Mouse (Mus musculus) fibroblast of lung, adult 2 months (primary cell): ENCODE results near the gene Ctnnd2.

Source experiments
- DNase-seq: peaks from one replicate; pipeline ENCODE4 v3.0.0-alpha.2; 2011; ENCODE audit warnings: low read depth

Ctnnd2 gene

DNA sequence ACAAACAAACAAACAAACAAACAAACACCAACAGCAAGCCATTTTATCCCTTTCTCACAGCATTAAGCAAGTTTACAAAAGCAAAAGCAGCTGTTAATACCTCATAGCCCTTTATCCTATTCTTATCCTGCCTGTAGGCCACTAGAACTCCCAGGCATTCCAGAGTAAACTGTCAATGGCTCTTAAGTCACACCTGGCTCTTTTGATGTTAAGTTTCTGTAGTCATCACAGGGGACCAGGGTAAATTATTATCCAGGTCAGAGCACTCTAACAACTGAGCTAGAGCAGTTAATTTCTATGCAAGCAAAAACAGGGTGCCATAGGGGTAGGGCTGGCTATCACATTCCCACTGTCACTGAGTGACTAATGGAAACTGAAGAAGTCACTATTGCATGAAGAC, 214.1 kb downstream of the Ctnnd2 start:
- DNase-seq, result no peak

DNA sequence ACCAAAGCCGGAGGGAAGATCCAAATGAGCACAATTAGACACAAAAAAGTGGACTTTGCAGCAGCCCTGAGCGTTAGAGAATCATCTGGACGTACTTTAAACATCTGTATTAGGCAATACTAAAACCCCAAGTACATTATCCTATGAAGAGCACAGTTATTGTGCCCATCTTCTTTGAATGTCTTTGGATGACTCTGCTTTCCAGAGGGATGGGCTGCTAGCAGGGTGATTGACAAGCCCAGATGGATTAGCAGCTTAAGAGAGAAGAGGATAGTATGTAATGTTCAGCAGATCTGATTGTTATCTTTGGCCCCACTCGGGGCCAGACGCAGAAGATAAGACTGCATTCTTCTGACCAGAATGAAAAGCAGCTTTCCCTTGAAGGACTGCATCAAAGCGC, 214.9 kb downstream of the Ctnnd2 start:
- DNase-seq, result no peak

DNA sequence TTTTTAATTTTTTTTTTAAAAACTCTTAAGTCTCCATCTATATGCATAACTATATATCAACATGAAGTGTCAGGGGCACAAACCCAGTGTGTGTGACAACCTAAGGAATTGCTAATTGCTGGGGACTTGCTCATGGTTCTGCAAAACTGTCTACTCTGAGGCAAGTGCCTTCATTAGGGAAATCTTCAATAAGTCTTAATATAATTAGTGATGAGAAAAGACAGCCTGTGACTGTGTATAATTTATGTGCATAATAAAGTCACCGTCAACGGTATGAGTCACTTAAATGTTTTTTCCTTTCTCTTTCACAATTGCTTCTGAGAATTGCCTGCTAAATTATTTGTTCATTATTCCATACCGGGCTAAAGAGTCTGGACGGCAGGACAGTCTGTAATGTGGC, 228.7 kb downstream of the Ctnnd2 start:
- DNase-seq, result no peak

DNA sequence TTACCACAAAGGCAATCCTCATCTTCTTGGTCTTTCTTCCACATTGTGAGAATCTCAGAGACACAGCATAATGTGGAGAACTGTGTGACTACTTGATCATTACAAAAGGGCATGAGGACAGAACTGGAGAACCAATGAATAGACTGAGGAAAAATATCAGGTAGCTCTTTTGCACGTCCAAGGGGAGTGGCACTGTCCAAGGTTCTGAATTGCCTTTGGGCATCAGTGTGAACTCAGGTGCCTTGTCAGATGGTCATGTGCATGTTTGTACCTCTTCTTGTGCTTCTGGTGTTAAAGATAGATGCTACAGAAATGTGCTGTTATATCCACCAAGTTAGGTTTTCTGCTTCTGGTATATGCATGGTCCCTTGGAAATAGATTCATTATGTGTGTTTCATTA, 233.9 kb downstream of the Ctnnd2 start:
- DNase-seq, result no peak

DNA sequence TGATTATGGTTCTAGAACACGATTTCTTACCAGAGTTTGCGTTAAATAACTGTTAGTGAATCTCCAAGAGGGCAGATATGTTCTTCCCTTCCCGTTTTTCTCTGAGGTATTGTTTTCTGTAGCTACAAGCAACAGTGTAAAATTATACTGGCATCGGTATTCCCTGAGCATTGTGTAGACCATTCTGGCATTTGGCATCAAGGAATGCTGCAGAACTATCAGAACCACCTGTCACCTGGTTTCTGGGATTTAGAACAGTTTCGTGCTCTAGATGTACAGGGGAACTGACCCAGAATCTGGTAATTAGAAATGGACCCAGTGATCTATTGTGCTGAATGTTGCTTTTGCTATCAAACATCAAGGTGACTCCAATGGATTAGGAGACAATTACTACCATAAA, 250.8 kb downstream of the Ctnnd2 start:
- DNase-seq, result no peak

DNA sequence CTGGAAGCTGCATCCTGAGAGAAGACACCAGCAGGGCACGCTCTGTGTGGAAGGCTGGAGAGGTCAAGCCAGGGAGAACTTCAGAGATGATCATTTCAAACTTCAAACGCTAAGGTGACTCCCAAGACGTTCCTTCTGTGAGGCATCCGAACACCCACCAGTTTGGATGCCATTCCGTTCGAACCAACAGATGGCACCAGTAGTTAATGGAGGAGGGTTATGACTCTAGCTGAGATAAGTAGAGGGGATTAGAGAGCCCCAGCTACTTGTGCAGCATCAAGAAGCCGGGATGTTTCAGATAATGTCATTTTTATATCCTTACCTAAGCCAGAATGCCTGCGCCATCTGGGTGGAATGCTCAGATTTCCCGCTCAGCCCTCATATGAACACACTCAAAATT, 251.9 kb downstream of the Ctnnd2 start:
- no peak for DNase-seq

DNA sequence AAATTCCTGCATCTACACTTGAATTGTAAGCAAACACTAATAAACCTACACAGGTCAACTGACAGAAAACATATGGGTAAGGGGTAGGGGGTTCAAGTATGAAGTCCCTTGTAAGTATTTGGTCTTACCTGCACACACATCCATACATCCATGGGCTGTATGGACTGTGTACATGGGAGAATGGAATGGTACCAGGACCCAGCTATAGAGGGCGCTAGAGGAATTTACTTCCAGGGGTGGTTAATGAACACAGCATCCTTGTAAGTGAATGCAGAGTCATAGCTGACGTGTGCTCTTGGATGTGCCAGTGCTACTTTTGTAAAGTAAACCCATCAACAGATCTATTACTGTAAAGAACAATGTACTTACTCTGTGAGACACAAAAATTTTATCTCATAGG, 254.9 kb downstream of the Ctnnd2 start:
- DNase-seq, result no peak

DNA sequence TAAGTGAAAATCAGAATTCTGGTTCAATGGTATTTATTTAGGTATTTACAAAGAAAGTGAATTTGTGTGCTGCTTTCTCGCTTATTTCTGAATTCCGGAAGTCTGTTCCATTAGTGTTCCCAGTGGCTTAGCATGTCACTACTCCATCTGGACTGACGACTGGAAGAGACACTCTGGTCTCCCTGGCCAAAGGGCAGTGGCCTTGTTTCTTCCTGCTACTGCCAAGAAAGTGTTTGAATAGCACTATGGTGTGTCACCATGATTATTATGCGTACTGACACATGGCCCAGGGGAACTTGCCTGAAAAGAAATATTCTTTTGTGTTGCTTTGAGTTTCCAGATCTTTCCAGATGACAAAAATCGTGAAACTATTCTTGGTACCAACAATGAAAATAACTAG, 266.7 kb downstream of the Ctnnd2 start:
- DNase-seq, result no peak

DNA sequence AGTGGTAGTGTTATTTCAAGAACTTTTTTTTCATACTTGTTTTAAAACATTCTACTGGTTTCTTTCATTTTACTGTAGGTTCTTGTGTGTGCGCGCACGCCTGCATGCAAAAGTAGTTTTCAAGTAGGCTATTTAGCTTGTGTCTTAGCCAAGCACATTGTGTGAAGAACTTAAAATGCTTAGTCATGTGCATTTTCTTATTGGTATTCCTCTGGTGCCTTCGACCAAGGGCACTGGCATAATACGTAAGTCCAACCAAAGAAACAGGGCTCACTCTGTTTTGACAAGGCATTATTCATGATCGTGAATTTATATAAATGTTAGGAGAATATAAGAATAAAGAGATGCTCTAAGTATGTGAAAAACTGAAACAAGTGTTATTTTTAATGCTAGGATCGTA, 278.4 kb downstream of the Ctnnd2 start:
- no peak for DNase-seq

DNA sequence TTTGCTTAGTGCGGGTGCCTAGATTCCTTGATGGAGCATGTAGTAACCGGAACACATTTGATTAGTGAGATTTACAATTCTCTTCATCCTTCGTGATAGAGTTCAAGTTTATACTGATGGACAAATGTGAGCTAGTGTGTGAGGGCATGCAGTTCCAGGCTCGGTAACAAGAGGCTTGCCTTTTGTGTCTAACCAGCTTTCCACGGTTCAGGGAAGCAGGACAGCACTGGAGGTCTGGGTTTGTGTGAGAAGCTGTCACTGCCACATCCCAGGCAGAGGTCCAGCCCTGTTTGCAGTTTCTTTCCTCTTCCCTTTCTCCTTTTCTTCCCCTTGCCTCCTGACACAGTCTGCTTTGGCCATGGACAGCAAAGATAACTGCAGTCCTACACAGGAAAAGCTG, 279.5 kb downstream of the Ctnnd2 start:
- no peak for DNase-seq

DNA sequence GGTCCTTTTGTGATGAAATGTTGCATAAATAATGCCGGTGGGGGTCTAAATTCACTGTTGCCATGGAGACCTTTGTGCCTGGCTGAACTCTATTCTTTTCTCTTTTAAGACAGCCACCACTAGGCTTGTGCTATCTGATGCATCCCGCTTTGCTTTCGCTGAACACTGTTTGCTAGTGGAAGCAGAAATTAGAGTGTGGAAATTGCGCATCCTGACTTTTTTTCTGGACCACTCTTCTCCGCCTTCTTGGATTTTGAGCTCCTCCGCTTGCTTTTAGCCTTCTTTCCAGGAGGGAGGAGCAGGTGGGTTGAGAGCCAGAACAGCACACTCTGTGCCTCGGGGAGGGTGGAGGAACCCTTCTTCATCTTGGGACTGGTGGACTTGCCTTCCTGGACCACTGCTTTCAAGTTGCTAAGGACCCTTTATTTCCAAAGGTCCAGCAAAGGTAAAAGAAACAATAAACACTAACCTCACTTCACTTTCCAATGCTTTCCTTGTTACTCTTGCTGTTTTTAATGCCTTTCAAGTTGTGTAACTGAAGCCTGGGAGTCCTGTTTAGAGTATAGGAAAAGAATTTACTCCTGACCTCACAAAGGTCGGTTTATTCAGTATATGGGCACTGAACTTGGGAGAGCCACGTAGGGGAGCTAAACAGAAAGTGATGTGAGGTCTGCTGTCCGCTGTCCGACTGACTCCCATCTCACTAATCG, 285.3 kb downstream of the Ctnnd2 start:
- no peak for DNase-seq

DNA sequence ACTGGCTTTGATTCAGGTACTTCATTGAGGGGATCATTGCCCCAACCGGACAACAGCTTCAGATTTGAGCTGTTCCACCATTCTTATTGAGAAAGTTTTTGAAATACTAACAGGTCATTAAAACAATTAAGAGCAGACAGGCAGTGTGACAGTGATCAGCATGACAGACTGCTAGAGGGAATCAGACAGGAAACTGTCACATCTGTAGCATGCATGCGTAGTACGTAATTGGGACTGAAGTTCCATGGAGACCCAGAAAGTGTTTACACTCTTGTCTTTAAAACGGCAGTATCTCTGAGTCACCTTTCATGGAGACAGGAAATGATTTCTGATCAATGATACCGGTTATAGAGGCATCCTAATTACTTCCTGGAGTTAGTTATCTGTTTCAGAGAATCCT, 286.3 kb downstream of the Ctnnd2 start:
- DNase-seq, result no peak

DNA sequence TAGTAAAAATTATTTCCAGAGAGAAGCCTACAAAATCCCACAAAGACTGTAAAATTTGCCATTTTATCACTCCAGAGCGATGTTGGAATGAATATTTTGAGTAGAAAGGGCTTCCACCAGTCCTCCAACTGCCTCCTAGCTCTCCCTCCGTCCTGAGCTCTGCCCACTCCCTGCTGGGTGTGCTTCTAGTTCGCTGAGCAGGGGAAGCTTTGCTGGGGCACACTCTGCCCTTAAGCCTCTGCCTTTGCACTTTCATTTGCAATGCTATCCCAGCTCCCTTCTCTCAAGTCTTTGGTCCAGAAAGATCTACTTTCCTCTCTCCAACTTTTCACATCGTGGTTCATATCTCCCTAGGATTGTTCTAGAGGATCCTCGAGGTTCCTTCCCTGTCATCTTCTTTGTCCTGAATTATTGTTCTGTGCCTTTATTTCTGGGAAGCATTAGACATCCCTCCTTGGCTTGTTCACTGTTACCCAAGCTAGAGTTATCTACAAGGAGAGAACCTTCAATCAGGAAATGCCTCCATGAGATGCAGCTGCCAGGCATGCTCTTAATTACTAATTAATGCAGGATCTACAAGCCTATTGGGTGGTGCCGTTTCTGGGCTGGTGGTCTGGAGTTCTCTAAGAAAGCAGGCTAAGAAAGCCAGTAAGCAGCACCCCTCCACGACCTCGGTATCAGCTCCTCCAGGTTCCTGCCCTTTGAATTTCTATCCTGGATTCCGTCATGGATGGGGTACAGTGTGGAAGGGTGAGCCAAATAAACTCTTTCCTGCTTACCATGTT, 288.1 kb downstream of the Ctnnd2 start:
- DNase-seq, result no peak

DNA sequence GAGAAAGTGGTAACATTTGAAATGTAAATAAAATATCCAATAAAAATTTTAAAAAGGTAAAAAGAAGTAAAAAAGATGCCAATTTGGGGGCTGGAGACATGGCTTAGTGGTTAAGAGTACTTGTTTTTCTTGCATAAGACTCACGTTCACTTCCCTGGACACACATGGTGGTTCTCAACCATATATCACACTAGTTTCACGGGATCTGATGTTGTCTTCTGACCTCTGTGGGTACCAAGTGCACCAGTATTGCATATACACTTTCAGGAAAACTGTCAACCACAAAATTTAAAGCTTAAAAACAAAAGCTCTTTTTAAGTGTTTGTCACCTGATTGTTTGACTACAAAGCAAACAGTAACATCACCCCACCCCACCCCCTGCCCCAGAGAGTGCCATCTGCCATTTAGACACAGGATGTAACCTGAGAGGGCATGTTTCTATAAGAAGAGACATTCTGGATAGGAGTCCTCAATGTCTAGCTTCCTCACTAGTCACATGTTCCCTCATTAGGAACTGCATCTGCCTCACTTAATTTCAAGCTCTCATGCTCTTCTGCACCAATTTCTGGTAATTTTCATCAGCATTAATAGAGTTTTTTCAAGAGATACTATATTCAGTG, 290.5 kb downstream of the Ctnnd2 start:
- no peak for DNase-seq

DNA sequence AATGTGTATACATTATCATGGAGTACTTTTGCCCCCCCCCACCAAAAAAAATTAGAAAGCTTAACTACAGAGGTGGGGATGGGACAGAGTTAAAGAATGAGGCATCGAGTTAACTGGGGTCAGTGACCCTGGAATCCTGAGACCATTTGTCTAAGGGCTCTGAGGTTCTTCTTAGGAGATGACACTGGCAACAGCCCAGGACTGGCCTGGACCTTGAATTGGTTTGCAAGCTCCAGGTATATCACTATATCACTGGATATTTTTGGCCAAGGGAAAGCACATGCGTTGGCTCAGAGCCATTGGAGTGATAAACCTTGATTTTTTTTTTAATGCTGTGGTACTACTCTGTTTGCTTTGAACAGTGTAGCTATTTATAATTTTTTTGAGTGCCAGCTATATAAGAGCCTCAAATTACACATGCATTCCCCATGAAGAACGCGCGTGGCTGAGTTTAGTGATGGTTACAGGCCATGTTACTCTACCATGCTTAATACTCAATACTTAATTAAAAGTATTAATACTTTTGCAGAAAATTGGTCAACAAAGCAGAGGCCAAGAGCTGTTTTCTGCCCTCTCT, 291.2 kb downstream of the Ctnnd2 start:
- DNase-seq, result no peak

DNA sequence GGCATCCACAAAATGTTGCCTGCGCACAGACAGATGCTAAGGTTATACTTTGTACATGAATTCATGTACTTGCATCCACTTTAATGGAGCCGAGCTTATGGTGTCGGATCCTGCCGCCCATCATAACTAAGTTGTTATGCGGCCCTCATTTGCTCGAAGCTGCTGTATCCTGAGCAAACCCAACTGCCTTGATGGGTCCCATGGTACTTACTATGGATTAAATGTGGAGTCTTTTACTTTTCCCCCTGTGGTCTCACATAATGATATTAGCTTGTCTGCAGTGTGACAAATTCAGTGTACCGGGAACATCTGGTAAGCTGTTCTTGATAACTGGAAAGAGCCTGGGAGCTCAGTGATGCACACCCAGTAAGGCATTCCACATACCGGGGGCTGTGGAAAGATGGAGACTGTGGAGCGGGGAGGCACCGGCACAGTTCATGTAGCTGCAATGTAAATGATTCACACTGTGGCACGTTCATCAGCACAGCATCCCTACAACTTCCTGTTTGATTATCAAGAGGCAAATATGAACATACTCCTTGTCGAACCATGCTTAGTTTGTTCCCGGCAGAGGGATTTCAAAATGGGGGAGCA, 294.7 kb downstream of the Ctnnd2 start:
- DNase-seq, result no peak

DNA sequence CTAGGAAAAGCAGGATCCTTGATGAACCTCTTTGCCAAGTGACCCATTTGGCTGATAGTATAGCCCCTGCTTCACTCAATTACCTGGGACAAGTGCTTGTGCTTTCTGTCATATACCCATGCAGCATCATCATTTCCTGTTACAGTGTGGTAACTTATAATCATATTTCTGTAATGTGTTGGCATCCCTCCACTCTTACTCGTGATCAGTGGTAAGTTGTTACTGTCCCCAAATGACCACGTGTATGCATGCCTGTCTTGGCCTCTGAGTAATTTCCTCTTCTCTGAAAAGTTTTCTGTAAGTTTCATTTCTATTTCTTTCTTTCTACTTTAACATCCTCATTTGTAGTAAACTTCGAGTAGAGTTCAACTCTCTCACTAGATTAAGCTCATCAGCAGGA, 296.4 kb downstream of the Ctnnd2 start:
- peak; percentile 2 for DNase-seq

DNA sequence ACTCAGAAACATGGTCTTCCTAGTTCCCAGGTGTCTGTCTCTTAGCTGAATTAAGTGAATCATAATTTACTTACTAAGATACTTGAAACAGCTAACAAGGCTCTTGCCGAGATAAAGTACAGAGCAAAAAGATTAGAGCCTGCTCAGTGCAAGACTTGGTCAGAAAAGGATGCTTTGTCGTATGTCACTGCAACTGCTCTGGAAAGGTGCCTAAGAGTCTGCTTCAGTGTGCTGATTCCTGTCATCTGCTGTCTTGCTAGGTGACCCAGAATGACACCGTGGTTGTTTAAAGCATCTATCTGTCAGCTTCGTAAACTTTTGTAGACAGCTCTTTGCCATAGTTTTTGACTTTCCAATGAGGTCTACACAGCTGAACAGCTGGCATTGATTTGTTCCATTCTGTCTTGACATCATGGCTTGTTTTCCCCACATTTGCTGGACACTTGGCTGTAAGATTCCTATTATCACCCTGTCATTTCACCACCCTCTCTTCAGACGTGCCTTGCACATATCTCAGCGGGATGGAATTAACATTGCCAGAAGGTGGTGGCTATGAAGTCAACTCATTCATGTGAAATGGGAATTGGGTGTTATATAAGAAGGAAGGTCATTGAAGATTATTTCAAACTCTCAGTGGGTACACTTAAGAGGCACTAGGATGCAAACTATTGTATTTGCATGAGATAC, 299.0 kb downstream of the Ctnnd2 start:
- no peak for DNase-seq

DNA sequence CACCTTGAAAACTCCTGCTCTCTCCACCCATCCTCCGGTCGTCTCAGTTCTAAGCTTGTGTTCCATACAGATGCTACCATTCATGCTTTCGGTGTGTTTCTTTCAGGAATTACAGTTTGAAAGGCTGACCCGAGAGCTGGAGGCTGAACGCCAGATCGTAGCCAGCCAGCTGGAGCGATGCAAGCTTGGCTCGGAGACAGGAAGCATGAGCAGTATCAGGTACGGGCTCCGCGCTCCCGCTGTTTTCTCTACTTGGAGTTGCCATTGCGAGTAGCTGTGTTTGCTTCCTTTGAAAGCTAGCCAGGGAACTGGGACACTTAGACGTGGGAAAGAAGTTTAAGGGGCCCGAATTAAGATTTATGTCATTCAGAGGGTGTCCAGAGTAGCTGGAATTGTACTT, 308.3 kb downstream of the Ctnnd2 start:
- DNase-seq, result peak; percentile 8

DNA sequence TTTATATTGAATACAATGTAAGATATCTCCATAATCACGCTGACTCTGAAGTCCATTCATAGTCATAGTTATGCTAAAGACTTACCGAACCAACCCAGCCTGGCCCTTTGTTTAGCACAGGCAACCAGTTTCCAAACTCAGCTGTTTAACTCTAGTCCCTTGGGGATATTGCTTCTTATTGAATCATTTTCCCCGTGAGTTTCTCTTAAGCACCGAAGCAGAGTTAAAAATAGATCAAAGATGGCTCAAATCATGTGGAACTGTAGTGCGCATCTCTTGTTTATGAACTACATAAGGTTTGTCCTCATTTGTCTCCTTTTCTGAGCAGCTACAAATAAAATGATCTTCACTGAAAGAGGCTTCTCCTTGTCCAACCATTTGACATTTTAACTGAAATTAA, 334.1 kb downstream of the Ctnnd2 start:
- DNase-seq, result no peak

DNA sequence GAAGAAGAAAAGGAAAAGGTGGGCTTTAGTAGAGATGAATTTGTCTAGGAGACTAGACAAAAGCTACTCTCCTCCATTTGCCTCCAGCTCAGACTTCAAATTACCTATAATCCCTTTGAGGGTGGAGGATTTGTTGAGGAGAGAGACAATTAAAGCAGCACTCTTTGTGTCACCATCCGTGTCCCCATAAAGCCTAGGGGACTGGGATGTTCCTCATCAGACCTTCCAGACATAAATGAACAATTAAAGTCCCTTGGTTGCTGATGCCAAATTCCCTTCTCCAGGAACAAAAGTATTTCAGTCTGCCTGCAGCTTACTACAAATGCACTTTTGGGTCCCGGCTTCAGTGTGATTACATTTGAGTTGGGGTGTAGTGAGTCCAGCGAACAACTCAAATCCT, 340.1 kb downstream of the Ctnnd2 start:
- DNase-seq, result no peak

DNA sequence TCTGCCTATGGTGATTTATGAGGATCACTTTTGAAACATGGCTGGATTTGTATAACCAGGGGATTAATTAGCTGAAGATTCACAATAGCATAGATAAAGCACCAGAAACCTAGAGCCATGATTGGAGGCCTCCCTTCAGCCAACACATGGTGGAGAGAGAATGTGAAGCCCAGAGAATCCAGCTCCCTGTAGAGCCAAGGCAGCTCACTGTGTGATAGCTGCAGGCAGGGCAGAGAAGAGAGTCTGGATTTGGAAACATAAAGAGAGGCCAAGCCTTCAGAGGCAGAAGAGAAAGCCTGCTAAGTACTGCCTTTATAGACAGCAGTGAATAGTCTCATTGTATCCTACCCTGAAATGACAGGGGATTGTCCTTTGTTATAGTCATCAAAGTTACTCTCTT, 340.7 kb downstream of the Ctnnd2 start:
- DNase-seq, result no peak
